Mouse (Mus musculus) ES-E14 (cell line): ENCODE data around the gene Cpeb4. TPM values are rescaled to one million over a fixed set of nuclear protein-coding genes. Genes with fewer than 3 reads are reported as not detected.

Experiments
- DNase-seq: peaks from one replicate; pipeline ENCODE4 v3.0.0-alpha.2; 2013; ENCODE audit warnings: low read depth, low spot score
- H3K27ac ChIP-seq: 2 replicates; pipeline ENCODE4 v1.5.1; 2012; ENCODE audit warnings: low read depth, mild to moderate bottlenecking, low read length, moderate library complexity, mixed read lengths; ENCODE audit not compliant: poor library complexity, insufficient read depth, severe bottlenecking
- H3K36me3 ChIP-seq: 2 replicates; pipeline ENCODE4 v1.6.1; 2012; ENCODE audit warnings: mild to moderate bottlenecking, low read length, moderate library complexity, mixed read lengths; ENCODE audit not compliant: control insufficient read depth, poor library complexity, insufficient read depth, severe bottlenecking
- H3K4me1 ChIP-seq, 2 experiments: fragments of 150-350 bp in 1 of 2; sonication (generic) in 1 of 2; 2 replicates each; pipeline ENCODE4 v1.6.1; 2012; ENCODE audit warnings: low read length in 2 of 2, mild to moderate bottlenecking in 1 of 2, mixed read lengths in 1 of 2; ENCODE audit not compliant: control insufficient read depth in 2 of 2, insufficient read depth in 2 of 2, poor library complexity in 1 of 2
- H3K4me3 ChIP-seq, 2 experiments: fragments of 150-350 bp in 1 of 2; sonication (generic) in 1 of 2; 2 replicates each; pipeline ENCODE4 v1.5.1; 2012; ENCODE audit warnings: low read length in 2 of 2, low read depth in 1 of 2, mild to moderate bottlenecking in 1 of 2, mixed read lengths in 1 of 2; ENCODE audit not compliant: insufficient read depth in 1 of 2, poor library complexity in 1 of 2, severe bottlenecking in 1 of 2
- H3K9ac ChIP-seq: 2 replicates; pipeline ENCODE4 v1.6.1; 2012; ENCODE audit warnings: low read depth, mild to moderate bottlenecking, low read length, mixed read lengths; ENCODE audit not compliant: poor library complexity, insufficient read depth, severe bottlenecking
- H3K9me3 ChIP-seq: fragments of 150-350 bp; sonication (generic); 2 replicates; pipeline ENCODE4 v1.6.1; 2012; ENCODE audit warnings: low read depth, mild to moderate bottlenecking, low read length; ENCODE audit not compliant: control insufficient read depth, insufficient read depth
- CHD2 ChIP-seq: IDR thresholded peaks from 2 replicates; pipeline ENCODE4 v1.6.1; 2014; ENCODE audit warnings: mild to moderate bottlenecking, low read depth, low read length, inconsistent platforms
- HCFC1 ChIP-seq: IDR thresholded peaks from 2 replicates; pipeline ENCODE4 v1.6.1; 2012; ENCODE audit warnings: low read length, inconsistent platforms, borderline replicate concordance; ENCODE audit not compliant: insufficient read depth
- MAFK ChIP-seq: IDR thresholded peaks from 2 replicates; pipeline ENCODE4 v1.6.1; 2014; ENCODE audit warnings: mild to moderate bottlenecking, low read depth, low read length, inconsistent platforms; ENCODE audit not compliant: insufficient read depth
- ZC3H11A ChIP-seq: IDR thresholded peaks from 2 replicates; pipeline ENCODE4 v1.6.1; 2012; ENCODE audit warnings: low read depth, mild to moderate bottlenecking, inconsistent platforms, low read length, borderline replicate concordance
- ZNF384 ChIP-seq: IDR thresholded peaks from 2 replicates; pipeline ENCODE4 v1.6.1; 2012; ENCODE audit warnings: low read depth, low read length, inconsistent platforms
- in situ Hi-C, 2 experiments: fragments of 600-800 bp; cut with MboI; formaldehyde crosslinking; loops; one replicate each; pipeline ENCODE4 v1.15.1; 2025; ENCODE audit warnings: low sequenced_read_pairs in 2 of 2, inconsistent platforms in 1 of 2; ENCODE audit not compliant: unreplicated experiment in 2 of 2
- total RNA-seq: library from RNA; depleted of rRNA; stranded (reverse); fragments of 300-350 nt; gene quantifications from 2 replicates; pipeline ENCODE4 v1.2.3, GENCODE M21; 2012; rRNA removed

Cpeb4 gene
- total RNA-seq = 7.8 and 11.5 TPM in 2 replicates

DNA sequence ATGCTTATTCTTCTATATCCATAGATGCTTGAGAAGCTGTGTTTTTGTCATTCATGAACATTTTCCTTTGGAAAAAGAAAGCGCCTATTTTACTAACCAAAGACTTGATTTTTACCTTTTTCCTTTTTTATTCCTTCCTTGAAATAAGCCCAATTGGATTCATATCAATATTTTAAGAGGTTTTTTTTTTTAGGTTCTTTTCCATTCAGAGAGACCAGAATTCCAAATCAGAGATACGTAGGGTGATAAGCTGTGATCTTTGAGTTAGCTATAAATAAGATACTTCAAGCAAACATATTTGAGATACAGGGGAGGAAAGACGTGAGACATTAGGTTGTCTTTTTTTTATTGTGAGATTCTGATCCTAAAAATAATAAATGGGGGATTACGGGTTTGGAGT, at the start of gene Cpeb4:
Gene Cpeb4, plus strand, starts transcription at position 301 of the 400 bp plus-strand sequence.
- Histone ChIP-seq H3K27ac (no peak within 1 kb of the TSS), H3K4me3 (peak within 1 kb of the TSS; percentile 85 to 97), H3K4me1 (no peaks in the 10 kb centered on the region), H3K36me3 (no peaks in the 10 kb centered on the region), H3K9ac (peak within 1 kb of the TSS; percentile 78), H3K9me3 (no peaks in the 10 kb centered on the region)
- TF ChIP-seq HCFC1 (no peak), CHD2 (no peak), MAFK (no peak), ZNF384 (no peak), ZC3H11A (no peak)
- in situ Hi-C loops = no loop called here
- no peak for DNase-seq

DNA sequence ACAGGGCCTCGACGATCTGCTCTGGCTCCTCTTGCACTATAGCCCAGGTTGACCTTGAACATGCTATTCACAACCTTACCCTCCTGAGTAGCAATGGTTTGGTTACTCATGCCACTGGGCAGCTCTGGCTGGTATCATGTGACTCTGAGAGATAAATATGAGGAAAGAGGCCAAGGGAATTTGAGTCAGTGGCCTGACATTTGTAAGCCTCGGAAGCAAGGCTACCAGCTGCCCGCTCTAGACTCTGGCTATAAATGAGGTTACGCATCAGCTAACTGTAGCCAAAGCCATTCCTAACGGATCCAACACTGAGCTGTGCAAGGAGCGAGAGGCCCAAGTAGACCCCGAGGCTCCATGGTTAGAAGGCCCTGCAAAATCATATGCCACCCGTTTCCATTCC, 49.5 kb upstream of the Cpeb4 start:
- in situ Hi-C loops = no loop called here
- H3K4me3 ChIP-seq = no peak overlapping the region
- H3K4me1 ChIP-seq = no peaks in the 10 kb centered on the region
- no peak for DNase-seq
- no peak for TF ChIP-seq MAFK
- no peak for TF ChIP-seq ZNF384
- TF ChIP-seq CHD2 = no peak
- no peak for TF ChIP-seq HCFC1
- no peak for TF ChIP-seq ZC3H11A
- H3K9me3 ChIP-seq = no peaks in the 10 kb centered on the region
- H3K27ac ChIP-seq = no peak overlapping the region
- H3K36me3 ChIP-seq = no peaks in the 10 kb centered on the region
- H3K9ac ChIP-seq = no peak overlapping the region

DNA sequence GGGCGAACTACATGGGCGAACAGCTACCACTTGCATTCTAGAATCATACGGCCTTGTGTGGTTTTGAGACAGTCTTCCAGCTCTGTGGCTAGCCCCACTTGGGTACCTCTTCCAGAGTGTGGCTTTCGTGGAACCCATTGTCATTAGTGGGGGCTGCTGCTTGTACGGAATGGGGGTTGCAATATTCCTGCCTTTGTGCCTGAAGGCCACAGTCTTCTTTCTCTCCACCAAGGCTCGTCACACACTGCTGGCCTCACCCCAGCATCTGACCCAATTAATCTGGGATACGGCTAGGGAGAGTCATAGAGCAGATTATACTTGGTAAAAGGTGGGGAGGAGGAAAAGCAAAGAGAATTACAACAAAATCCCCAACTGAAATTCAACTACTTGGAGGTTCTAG, 48.5 kb upstream of the Cpeb4 start:
- no peaks in the 10 kb centered on the region for H3K4me1 ChIP-seq
- no peak for DNase-seq
- no peak overlapping the region for H3K27ac ChIP-seq
- no peaks in the 10 kb centered on the region for H3K36me3 ChIP-seq
- in situ Hi-C loops = no loop called here
- no peak overlapping the region for H3K9ac ChIP-seq
- H3K9me3 ChIP-seq = no peaks in the 10 kb centered on the region
- H3K4me3 ChIP-seq = no peak overlapping the region
- TF ChIP-seq MAFK (no peak), ZNF384 (no peak), HCFC1 (no peak), CHD2 (no peak), ZC3H11A (no peak)

DNA sequence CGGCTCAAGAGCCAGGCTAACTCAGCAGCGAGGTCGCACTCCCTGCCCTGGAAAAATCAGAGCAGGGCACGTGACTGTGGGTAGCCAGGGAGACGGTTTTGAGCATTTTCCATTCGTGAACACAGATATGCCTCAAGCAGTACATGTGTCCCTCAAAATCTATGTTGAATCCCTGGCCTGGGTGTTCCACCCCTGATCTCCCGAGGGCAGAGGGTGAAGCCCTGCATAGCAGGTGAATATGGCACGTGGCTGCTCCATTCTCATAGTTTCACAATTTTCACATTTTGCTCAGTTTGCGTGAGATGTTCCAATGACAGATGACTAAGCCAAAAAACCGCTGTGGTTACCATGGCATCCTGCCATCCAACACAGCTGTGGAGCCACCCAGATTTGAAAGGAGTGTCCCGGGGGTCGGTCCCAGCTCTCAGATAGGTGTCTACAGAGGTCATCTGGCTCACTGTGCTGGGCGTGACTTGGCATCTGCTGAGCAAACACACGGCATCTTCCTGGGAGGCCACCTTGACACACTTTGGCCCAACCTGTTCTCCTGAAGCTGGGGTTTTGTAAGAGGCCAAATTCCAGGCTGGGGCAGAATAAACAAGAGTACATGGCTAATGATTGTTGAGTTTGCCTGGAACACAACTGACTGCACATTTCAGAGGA, 47.4 kb upstream of the Cpeb4 start:
- Histone ChIP-seq H3K4me3 (no peak overlapping the region), H3K4me1 (no peaks in the 10 kb centered on the region), H3K36me3 (no peaks in the 10 kb centered on the region), H3K9ac (no peak overlapping the region), H3K9me3 (no peaks in the 10 kb centered on the region), H3K27ac (no peak overlapping the region)
- no peak for DNase-seq
- no peak for TF ChIP-seq CHD2
- TF ChIP-seq MAFK = no peak
- no peak for TF ChIP-seq ZNF384
- TF ChIP-seq ZC3H11A = no peak
- no peak for TF ChIP-seq HCFC1
- in situ Hi-C loops = no loop called here
